Mouse (Mus musculus): ENCODE results near the gene Scp2. TPM values are rescaled to one million over a fixed set of nuclear protein-coding genes. Genes with fewer than 3 reads are reported as not detected.

Scp2 gene
- polyA plus RNA-seq, 1 experiment from 2014 or later = 156 TPM

GRCm38 (mm10) chr4:108070723-108071122 is 74.1 kb downstream of the Scp2 start:
- Histone ChIP-seq H3K9ac (peak overlapping the region; percentile 67), H3K4me2 (replicated peaks) (peak overlapping the region; percentile 86), H3K9me3 (no peaks in the 10 kb centered on the region), H3K36me3 (peaks cover 12% of the 10 kb centered on the region; the same call in 1 of the 2 replicates), H3K4me3 (peak overlapping the region; percentile 57), H3K27me3 (no peaks in the 10 kb centered on the region), H3K4me1 (peaks cover 8% of the 10 kb centered on the region), H3K27ac (peak overlapping the region; percentile 50; the same call in 1 of the 2 replicates)
- no peak for ATAC-seq (ENCODE audit: insufficient number of reproducible peaks, insufficient read depth, low FRiP score, low TSS enrichment)
- WGBS = 9% methylated on average over 8 of the region's 8 CpGs

- H3K9ac ChIP-seq = peak overlapping the region; percentile 67
- H3K27me3 ChIP-seq = no peaks in the 10 kb centered on the region
- no peaks in the 10 kb centered on the region for H3K9me3 ChIP-seq
- peak overlapping the region; percentile 86 for H3K4me2 ChIP-seq (replicated peaks)
- 0 out of 2 replicates have a peak overlapping the region, but pooled peaks have one; percentile 50 for H3K27ac ChIP-seq
- H3K4me1 ChIP-seq = peaks cover 8% of the 10 kb centered on the region
- 62% methylated on average over 4 of the region's 4 CpGs for WGBS
- peak overlapping the region; percentile 57 for H3K4me3 ChIP-seq
- peaks cover 16% of the 10 kb centered on the region; the same call in 1 of the 2 replicates for H3K36me3 ChIP-seq
- ATAC-seq (ENCODE audit: insufficient number of reproducible peaks, insufficient read depth, low FRiP score, low TSS enrichment) = no peak
Measured at GRCm38 (mm10) chr4:108070286-108070685, 74.5 kb downstream of the Scp2 start.

- no peaks in the 10 kb centered on the region for H3K9me3 ChIP-seq
- no peak overlapping the region for H3K4me2 ChIP-seq (replicated peaks)
- no peak overlapping the region for H3K4me3 ChIP-seq
- H3K27me3 ChIP-seq = no peaks in the 10 kb centered on the region
- no peak overlapping the region for H3K27ac ChIP-seq
- ATAC-seq (ENCODE audit: insufficient number of reproducible peaks, insufficient read depth, low FRiP score, low TSS enrichment) = no peak
- 85% methylated on average over 2 of the region's 2 CpGs for WGBS
- no peak overlapping the region for H3K9ac ChIP-seq
- H3K36me3 ChIP-seq = peaks cover 28% of the 10 kb centered on the region; the same call in 1 of the 2 replicates
- H3K4me1 ChIP-seq = peaks cover 8% of the 10 kb centered on the region
Measured at GRCm38 (mm10) chr4:108068081-108068480, 76.7 kb downstream of the Scp2 start.

GRCm38 (mm10) chr4:108067261-108067660 is 77.5 kb downstream of the Scp2 start:
- 90% methylated on average over 7 of the region's 7 CpGs for WGBS
- no peak overlapping the region for H3K27ac ChIP-seq
- no peaks in the 10 kb centered on the region for H3K27me3 ChIP-seq
- peaks cover 8% of the 10 kb centered on the region for H3K4me1 ChIP-seq
- no peak for ATAC-seq (ENCODE audit: insufficient number of reproducible peaks, insufficient read depth, low FRiP score, low TSS enrichment)
- no peak overlapping the region for H3K4me2 ChIP-seq (replicated peaks)
- H3K9ac ChIP-seq = no peak overlapping the region
- peaks cover 32% of the 10 kb centered on the region for H3K36me3 ChIP-seq
- H3K9me3 ChIP-seq = no peaks in the 10 kb centered on the region
- H3K4me3 ChIP-seq = no peak overlapping the region

GRCm38 (mm10) chr4:108066569-108066968 is 78.2 kb downstream of the Scp2 start:
- no peaks in the 10 kb centered on the region for H3K27me3 ChIP-seq
- peaks cover 8% of the 10 kb centered on the region for H3K4me1 ChIP-seq
- no peak overlapping the region for H3K4me3 ChIP-seq
- 90% methylated on average over 4 of the region's 4 CpGs for WGBS
- no peak overlapping the region for H3K9ac ChIP-seq
- ATAC-seq (ENCODE audit: insufficient number of reproducible peaks, insufficient read depth, low FRiP score, low TSS enrichment) = no peak
- no peak overlapping the region for H3K27ac ChIP-seq
- peaks cover 34% of the 10 kb centered on the region for H3K36me3 ChIP-seq
- no peaks in the 10 kb centered on the region for H3K9me3 ChIP-seq
- no peak overlapping the region for H3K4me2 ChIP-seq (replicated peaks)

GRCm38 (mm10) chr4:108065176-108065844 is 79.5 kb downstream of the Scp2 start:
- Histone ChIP-seq H3K9ac (no peak overlapping the region), H3K4me3 (no peak overlapping the region), H3K4me2 (replicated peaks) (no peak overlapping the region), H3K36me3 (peaks cover 40% of the 10 kb centered on the region), H3K27me3 (no peaks in the 10 kb centered on the region), H3K4me1 (peaks cover 5% of the 10 kb centered on the region), H3K27ac (no peak overlapping the region), H3K9me3 (no peaks in the 10 kb centered on the region)
- 86% methylated on average over 2 of the region's 2 CpGs for WGBS
- ATAC-seq (ENCODE audit: insufficient number of reproducible peaks, insufficient read depth, low FRiP score, low TSS enrichment) = no peak

GRCm38 (mm10) chr4:108063616-108064015 is 81.2 kb downstream of the Scp2 start:
- no peak overlapping the region for H3K4me3 ChIP-seq
- no peak overlapping the region for H3K4me2 ChIP-seq (replicated peaks)
- 86% methylated on average over 6 of the region's 6 CpGs for WGBS
- H3K9me3 ChIP-seq = no peaks in the 10 kb centered on the region
- ATAC-seq (ENCODE audit: insufficient number of reproducible peaks, insufficient read depth, low FRiP score, low TSS enrichment) = no peak
- H3K27ac ChIP-seq = no peak overlapping the region
- no peak overlapping the region for H3K9ac ChIP-seq
- no peaks in the 10 kb centered on the region for H3K27me3 ChIP-seq
- H3K36me3 ChIP-seq = peaks cover 46% of the 10 kb centered on the region
- no peaks in the 10 kb centered on the region for H3K4me1 ChIP-seq

- H3K27me3 ChIP-seq = no peaks in the 10 kb centered on the region
- H3K9ac ChIP-seq = no peak overlapping the region
- WGBS = 92% methylated on average over 5 of the region's 5 CpGs
- H3K27ac ChIP-seq = no peak overlapping the region
- ATAC-seq (ENCODE audit: insufficient number of reproducible peaks, insufficient read depth, low FRiP score, low TSS enrichment) = no peak
- no peaks in the 10 kb centered on the region for H3K4me1 ChIP-seq
- H3K4me3 ChIP-seq = no peak overlapping the region
- H3K9me3 ChIP-seq = no peaks in the 10 kb centered on the region
- H3K36me3 ChIP-seq = peaks cover 51% of the 10 kb centered on the region
- no peak overlapping the region for H3K4me2 ChIP-seq (replicated peaks)
Measured at GRCm38 (mm10) chr4:108062524-108062923, 82.3 kb downstream of the Scp2 start.

- ATAC-seq (ENCODE audit: insufficient number of reproducible peaks, insufficient read depth, low FRiP score, low TSS enrichment) = no peak
- no peak overlapping the region for H3K4me3 ChIP-seq
- H3K9ac ChIP-seq = no peak overlapping the region
- no peaks in the 10 kb centered on the region for H3K4me1 ChIP-seq
- H3K27ac ChIP-seq = no peak overlapping the region
- H3K36me3 ChIP-seq = peaks cover 49% of the 10 kb centered on the region
- WGBS = 79% methylated on average over 4 of the region's 4 CpGs
- no peaks in the 10 kb centered on the region for H3K27me3 ChIP-seq
- no peak overlapping the region for H3K4me2 ChIP-seq (replicated peaks)
- H3K9me3 ChIP-seq = no peaks in the 10 kb centered on the region
Measured at GRCm38 (mm10) chr4:108060774-108061173, 84.0 kb downstream of the Scp2 start.

- WGBS = 67% methylated on average over 19 of the region's 19 CpGs
- Histone ChIP-seq H3K4me2 (replicated peaks) (no peak overlapping the region), H3K36me3 (peaks cover 53% of the 10 kb centered on the region), H3K27ac (no peak overlapping the region), H3K4me3 (no peak overlapping the region), H3K9ac (no peak overlapping the region), H3K27me3 (no peaks in the 10 kb centered on the region), H3K9me3 (no peaks in the 10 kb centered on the region), H3K4me1 (no peaks in the 10 kb centered on the region)
- ATAC-seq (ENCODE audit: insufficient number of reproducible peaks, insufficient read depth, low FRiP score, low TSS enrichment) = no peak
Measured at GRCm38 (mm10) chr4:108059601-108060379, 85.0 kb downstream of the Scp2 start.

- Histone ChIP-seq H3K4me2 (replicated peaks) (no peak overlapping the region), H3K36me3 (peaks cover 52% of the 10 kb centered on the region), H3K4me1 (no peaks in the 10 kb centered on the region), H3K9ac (no peak overlapping the region), H3K27ac (no peak overlapping the region), H3K4me3 (no peak overlapping the region), H3K9me3 (no peaks in the 10 kb centered on the region), H3K27me3 (no peaks in the 10 kb centered on the region)
- 89% methylated on average over 10 of the region's 10 CpGs for WGBS
- ATAC-seq (ENCODE audit: insufficient number of reproducible peaks, insufficient read depth, low FRiP score, low TSS enrichment) = no peak
Measured at GRCm38 (mm10) chr4:108058166-108058565, 86.6 kb downstream of the Scp2 start.

GRCm38 (mm10) chr4:108057247-108057646 is 87.6 kb downstream of the Scp2 start:
- H3K36me3 ChIP-seq = peaks cover 53% of the 10 kb centered on the region
- no peaks in the 10 kb centered on the region for H3K27me3 ChIP-seq
- ATAC-seq (ENCODE audit: insufficient number of reproducible peaks, insufficient read depth, low FRiP score, low TSS enrichment) = no peak
- H3K4me1 ChIP-seq = no peaks in the 10 kb centered on the region
- no peak overlapping the region for H3K4me2 ChIP-seq (replicated peaks)
- 85% methylated on average over 2 of the region's 2 CpGs for WGBS
- H3K4me3 ChIP-seq = no peak overlapping the region
- H3K27ac ChIP-seq = no peak overlapping the region
- no peak overlapping the region for H3K9ac ChIP-seq
- no peaks in the 10 kb centered on the region for H3K9me3 ChIP-seq
